Mouse (Mus musculus) MEL-GATA-1-ER (cell line): Measurements from ENCODE around the gene AC124108.1.

Experiments
- DNase-seq: peaks from one replicate; pipeline ENCODE4 v3.0.0-alpha.2; 2012; ENCODE audit warnings: low read depth; ENCODE audit errors: extremely low read depth

The AC124108.1 gene

GRCm38 (mm10) chr1:132164780-132165518, 26.3 kb upstream of the AC124108.1 start:
- no peak for DNase-seq

GRCm38 (mm10) chr1:132165859-132166258, 25.4 kb upstream of the AC124108.1 start:
- no peak for DNase-seq

DNA sequence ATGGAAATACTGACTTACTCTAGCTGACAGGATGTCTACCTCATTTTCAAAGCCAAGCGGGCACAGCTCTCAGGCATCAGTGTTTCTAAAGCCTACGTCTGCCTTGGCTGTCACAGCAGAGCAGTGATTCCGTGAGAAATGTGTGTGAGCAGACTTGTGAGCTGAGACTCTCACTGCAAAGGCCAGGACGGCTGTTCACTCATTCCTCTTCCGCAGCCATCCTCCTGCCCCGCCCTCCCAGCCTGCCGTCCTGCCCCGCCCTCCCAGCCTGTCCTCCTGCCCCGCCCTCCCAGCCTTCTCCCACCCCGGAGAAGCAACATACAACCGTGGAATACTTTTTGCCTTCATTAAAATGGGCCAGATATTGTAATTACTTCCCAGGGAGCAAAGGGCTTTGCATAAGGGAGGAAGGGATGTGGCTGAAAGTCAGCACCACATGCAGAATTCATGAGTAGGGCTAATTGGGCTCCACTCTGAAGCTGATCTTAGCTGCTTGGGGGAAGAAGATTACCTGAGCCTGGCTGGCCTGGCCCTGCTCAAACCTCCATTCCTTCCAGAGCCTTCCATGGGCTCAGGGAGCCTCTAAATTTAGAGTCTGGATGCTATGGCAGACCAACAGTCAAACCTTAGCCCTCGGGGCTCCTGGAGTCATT, 23.0 kb upstream of the AC124108.1 start:
- DNase-seq: no peak

GRCm38 (mm10) chr1:132170698-132171097, 20.6 kb upstream of the AC124108.1 start:
- DNase-seq: no peak

DNA sequence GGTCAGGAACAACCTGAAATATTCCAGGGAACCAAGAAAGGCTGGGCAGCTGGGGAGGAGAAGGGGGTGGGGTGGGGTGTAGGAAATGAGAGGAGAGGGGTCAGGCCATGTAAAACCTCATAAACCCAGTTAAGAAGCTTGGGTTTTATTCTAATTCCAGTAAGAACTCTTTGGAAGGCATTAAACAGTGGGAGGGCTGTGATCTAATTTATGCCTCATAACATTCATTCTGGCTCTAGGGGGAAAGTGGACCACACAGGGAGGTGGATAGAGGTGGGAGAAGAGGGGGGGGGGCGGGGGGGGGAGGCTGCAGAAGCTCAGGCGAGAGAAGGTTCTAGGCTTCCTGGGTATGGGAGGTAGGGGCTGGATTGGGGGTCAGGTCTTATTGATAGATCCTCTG, 19.6 kb upstream of the AC124108.1 start:
- no peak for DNase-seq

GRCm38 (mm10) chr1:132186303-132186702, 5.0 kb upstream of the AC124108.1 start:
- no peak for DNase-seq

- no peak for DNase-seq
These were observed 2.7 kb upstream of the AC124108.1 start for GRCm38 (mm10) chr1:132188442-132189066.

- DNase-seq: no peak
These were observed 2.0 kb upstream of the AC124108.1 start for GRCm38 (mm10) chr1:132189231-132189630.

DNA sequence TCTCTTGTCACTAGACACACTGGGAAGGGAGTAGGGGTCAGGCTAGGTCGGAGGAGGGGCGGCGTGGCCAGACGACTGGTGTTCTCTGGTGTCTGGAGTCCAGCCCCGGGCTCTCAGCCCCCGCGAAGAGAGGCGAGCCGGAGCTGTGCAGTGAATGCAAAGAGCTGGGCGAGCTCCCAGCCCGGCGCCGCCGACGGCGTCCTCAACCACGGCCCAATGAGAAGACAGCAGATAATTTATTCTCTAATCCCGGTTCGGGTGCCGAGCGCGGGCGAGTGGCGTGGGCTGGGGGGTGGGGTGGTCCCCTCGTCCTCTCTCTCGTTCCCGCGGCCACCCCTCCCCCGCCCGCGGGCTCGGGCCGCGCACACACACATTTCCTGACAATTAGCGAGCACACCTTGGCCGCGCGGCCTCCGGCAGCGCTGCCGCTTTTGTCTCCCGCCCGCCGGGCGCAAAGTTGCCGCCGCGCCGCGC, 1.2 kb upstream of the AC124108.1 start:
- no peak for DNase-seq

DNA sequence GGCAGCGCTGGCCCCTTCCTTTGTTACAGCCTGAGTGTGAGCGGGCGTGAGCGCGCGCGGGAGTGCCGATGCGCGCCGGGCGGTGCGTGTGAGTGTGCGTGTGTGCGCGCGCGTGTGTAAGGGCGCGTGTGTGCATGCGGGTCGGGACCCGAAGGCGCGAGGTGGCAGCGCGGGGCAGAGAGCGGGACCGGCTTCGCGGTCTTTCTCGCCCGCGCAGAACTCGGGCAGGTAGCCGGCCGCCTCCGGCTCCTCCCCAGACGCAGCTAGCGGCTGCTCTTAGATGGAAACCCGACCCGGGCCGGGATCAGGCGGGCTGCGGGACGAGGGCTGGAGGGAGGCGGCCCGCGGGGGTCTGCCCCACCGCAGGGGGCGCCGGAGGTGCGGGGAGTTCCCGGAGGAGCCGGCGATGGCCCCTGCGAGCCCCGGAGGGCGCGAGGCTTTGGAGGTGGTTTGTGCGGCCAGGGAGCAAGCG, 600 bp upstream of the AC124108.1 start:
- DNase-seq: no peak

GRCm38 (mm10) chr1:132191786-132192680, 776 bp downstream of the AC124108.1 start:
- no peak for DNase-seq

- DNase-seq: no peak
These were observed 2.5 kb downstream of the AC124108.1 start for GRCm38 (mm10) chr1:132193806-132194205.

DNA sequence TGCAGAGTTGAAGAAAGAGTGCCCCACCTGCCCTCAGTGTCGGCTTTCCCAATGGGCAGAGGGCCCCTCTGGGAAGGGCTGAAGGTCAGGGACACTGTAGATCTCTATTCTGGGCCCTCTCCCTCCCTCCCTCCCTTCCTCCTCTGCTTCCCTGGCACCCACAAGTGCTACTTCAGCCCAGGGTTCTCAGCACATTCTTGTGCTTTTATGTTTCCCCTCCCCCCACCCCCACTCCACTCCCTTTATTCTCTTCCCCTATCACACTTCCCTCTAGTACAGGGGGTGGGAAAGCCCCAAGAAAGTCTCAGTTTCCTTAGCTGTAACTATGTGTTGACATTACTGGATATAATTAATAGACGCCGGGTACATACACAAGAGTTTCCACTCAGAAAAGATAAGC, 3.4 kb downstream of the AC124108.1 start:
- no peak for DNase-seq

DNA sequence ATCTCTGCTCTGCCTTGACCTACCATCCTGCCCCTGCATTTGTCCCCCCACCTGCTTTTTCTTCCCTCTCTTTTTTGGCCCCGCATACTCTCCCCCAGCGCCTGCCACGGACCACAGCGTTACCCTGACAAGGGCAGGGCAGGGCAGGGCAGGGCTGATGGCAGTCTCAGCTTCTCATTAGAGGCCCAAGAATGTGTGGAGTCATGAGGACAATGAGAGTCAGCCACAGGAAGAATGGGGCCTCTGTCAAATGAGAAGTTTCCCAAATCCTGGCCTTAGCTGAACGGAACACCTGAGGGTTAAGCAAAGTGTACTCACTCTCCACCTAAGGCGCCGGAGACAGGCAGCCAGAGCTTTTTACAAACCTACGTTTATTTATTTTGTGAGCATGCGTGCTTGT, 3.8 kb downstream of the AC124108.1 start:
- no peak for DNase-seq

GRCm38 (mm10) chr1:132195681-132196080, 4.4 kb downstream of the AC124108.1 start:
- DNase-seq: no peak

DNA sequence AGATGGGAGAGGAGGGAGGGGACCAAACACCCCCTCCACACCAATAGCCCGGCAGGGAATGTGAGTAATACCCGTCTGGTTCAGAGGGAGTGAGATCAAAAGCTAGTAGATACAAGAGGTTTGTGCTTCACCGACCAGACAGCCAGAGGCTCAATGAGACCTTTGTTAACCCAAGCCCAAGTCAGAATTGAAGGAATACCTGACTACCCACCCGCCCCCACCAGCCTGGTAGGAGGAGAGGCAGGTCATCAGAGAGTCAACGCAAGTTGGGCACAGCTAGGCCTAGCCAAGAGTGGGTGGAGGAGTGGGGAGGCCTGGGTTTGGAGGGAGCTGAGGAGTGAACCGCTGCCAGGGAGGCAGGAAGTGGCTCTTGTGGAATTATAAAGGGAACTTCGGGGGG, 5.1 kb downstream of the AC124108.1 start:
- DNase-seq: no peak

DNA sequence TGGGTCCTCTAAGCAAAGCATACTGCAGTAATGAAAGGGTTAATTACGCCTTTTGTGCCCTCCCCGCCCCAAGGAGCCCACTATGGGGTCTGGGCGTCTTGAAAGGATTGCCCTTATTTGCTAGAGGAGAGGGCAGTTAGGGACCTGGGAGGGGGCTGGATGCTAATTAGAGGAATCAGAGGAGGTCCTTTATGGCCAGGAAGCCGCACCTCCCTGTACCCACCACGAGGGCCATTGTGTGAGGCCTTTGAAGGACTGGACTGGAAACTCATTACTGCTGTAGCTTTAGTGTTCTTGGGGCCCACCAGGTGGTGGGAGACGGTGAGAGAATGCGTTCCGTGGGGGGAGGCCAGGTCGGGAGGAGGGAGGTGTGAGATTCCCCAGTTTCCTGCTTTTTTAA, 6.4 kb downstream of the AC124108.1 start:
- DNase-seq: no peak

GRCm38 (mm10) chr1:132198401-132199071, 7.3 kb downstream of the AC124108.1 start:
- DNase-seq: no peak

- DNase-seq: no peak
These were observed 8.0 kb downstream of the AC124108.1 start for GRCm38 (mm10) chr1:132199244-132199643.

DNA sequence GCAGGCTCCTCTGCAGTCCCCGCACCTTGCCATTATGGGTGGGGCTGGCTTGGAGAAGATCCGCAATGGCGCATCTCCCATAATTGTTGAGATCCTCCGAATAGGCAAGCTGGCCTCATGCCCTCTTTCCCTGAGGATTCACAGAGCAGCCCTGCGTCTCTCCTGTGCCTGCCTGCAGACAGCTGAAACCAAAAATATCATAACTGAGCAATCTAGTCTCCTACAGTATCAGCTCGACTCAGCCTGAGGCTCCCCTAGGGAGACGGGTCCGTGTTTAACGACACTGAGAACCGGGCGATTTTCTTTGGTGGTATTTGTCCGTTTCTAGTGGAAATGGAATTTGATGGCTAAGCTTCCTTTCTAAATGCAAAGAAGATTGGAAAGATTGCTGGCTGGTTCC, 8.7 kb downstream of the AC124108.1 start:
- no peak for DNase-seq
